Mouse (Mus musculus) right cerebral cortex, postnatal 25 days (tissue): ENCODE results near the gene Blcap.

Experiments
- DNase-seq: peaks from one replicate; pipeline ENCODE4 v3.0.0; 2022

The Blcap gene

GRCm38 (mm10) chr2:157559440-157559839, 11.6 kb downstream of the Blcap start:
- DNase-seq = no peak

GRCm38 (mm10) chr2:157558520-157558919, 12.6 kb downstream of the Blcap start:
- no peak for DNase-seq

- DNase-seq = no peak
Observed at GRCm38 (mm10) chr2:157558051-157558450, 13.0 kb downstream of the Blcap start.

GRCm38 (mm10) chr2:157556074-157556698, 14.9 kb downstream of the Blcap start:
- DNase-seq = no peak

- DNase-seq = no peak
Observed at GRCm38 (mm10) chr2:157552158-157552886, 18.8 kb downstream of the Blcap start.

- DNase-seq = no peak
Observed at GRCm38 (mm10) chr2:157550292-157550691, 20.8 kb downstream of the Blcap start.

- no peak for DNase-seq
Observed at GRCm38 (mm10) chr2:157546686-157547085, 24.4 kb downstream of the Blcap start.

GRCm38 (mm10) chr2:157544333-157544888, 26.7 kb downstream of the Blcap start:
- DNase-seq = no peak

GRCm38 (mm10) chr2:157542415-157542814, 28.7 kb downstream of the Blcap start:
- DNase-seq = no peak

GRCm38 (mm10) chr2:157541631-157542030, 29.4 kb downstream of the Blcap start:
- DNase-seq = no peak

- no peak for DNase-seq
Observed at GRCm38 (mm10) chr2:157540953-157541569, 30.0 kb downstream of the Blcap start.

GRCm38 (mm10) chr2:157540073-157540952, 30.8 kb downstream of the Blcap start:
- DNase-seq = peak; percentile 59

GRCm38 (mm10) chr2:157537118-157537517, 34.0 kb downstream of the Blcap start:
- DNase-seq = no peak

GRCm38 (mm10) chr2:157536476-157537081, 34.5 kb downstream of the Blcap start:
- no peak for DNase-seq

GRCm38 (mm10) chr2:157534163-157534562, 36.9 kb downstream of the Blcap start:
- DNase-seq = no peak

- DNase-seq = no peak
Observed at GRCm38 (mm10) chr2:157531681-157532426, 39.2 kb downstream of the Blcap start.

GRCm38 (mm10) chr2:157530056-157530955, 40.8 kb downstream of the Blcap start:
- DNase-seq = no peak

GRCm38 (mm10) chr2:157522556-157522955, 48.5 kb downstream of the Blcap start:
- DNase-seq = no peak

- DNase-seq = no peak
Observed at GRCm38 (mm10) chr2:157520496-157520895, 50.6 kb downstream of the Blcap start.

- no peak for DNase-seq
Observed at GRCm38 (mm10) chr2:157519452-157519851, 51.6 kb downstream of the Blcap start.
